Mouse (Mus musculus) midbrain, embryonic 11.5 days (tissue): ENCODE results near the gene Treml4. TPM values are rescaled to one million over a fixed set of nuclear protein-coding genes. Genes with fewer than 3 reads are reported as not detected.

Source experiments
- ATAC-seq: fragments of 200-750 bp; cut with Nextera tagmentation; 2 replicates; pipeline ENCODE4 v1.8.0; 2017; ENCODE audit warnings: moderate TSS enrichment, moderate library complexity; ENCODE audit not compliant: low FRiP score
- DNase-seq: peaks from one replicate; pipeline ENCODE4 v3.0.0; 2015; ENCODE audit warnings: low spot score; ENCODE audit errors: missing footprints
- H3K27ac ChIP-seq: fragments of 300-500 bp; sonication (generic); 2 replicates; pipeline ENCODE4 v1.5.1; 2014; ENCODE audit warnings: low read depth, low read length
- H3K27me3 ChIP-seq: fragments of 300-500 bp; sonication (generic); 2 replicates; pipeline ENCODE4 v1.6.1; 2014; ENCODE audit warnings: mild to moderate bottlenecking, low read length, moderate library complexity, mixed read lengths; ENCODE audit not compliant: control insufficient read depth, insufficient read depth
- H3K36me3 ChIP-seq: fragments of 300-500 bp; sonication (generic); 2 replicates; pipeline ENCODE4 v1.6.1; 2014; ENCODE audit warnings: mild to moderate bottlenecking, low read length, moderate library complexity, mixed read lengths; ENCODE audit not compliant: control insufficient read depth, insufficient read depth
- H3K4me1 ChIP-seq: fragments of 300-500 bp; sonication (generic); 2 replicates; pipeline ENCODE4 v1.6.1; 2014; ENCODE audit warnings: low read length; ENCODE audit not compliant: control insufficient read depth, insufficient read depth
- H3K4me2 ChIP-seq: fragments of 300-500 bp; sonication (generic); 2 replicates; pipeline ENCODE4 v1.6.1; 2014; ENCODE audit warnings: mild to moderate bottlenecking, moderate library complexity
- H3K4me3 ChIP-seq: fragments of 300-500 bp; sonication (generic); 2 replicates; pipeline ENCODE4 v1.5.1; 2014; ENCODE audit warnings: low read depth, low read length
- H3K9ac ChIP-seq: fragments of 300-500 bp; sonication (generic); 2 replicates; pipeline ENCODE4 v1.6.1; 2014; ENCODE audit warnings: low read length
- H3K9me3 ChIP-seq: fragments of 300-500 bp; sonication (generic); 2 replicates; pipeline ENCODE4 v1.6.1; 2016; ENCODE audit warnings: low read length; ENCODE audit not compliant: control insufficient read depth
- WGBS: fragments of 180-500 bp; shearing (Covaris S2); extraction: QIAGEN DNeasy Blood & Tissue Kit; methylation state at CpG from one replicate; pipeline ENCODE4 v1.1.7; 2014; 5-methylcytosine and 5-hydroxymethylcytosine counted together
- polyA plus RNA-seq: library from polyadenylated mRNA; unstranded; fragments of >200 nt; fragmentation: Nextera tagmentation; extraction: Ambion mirVana; gene quantifications from 2 replicates; pipeline ENCODE4 v1.2.1, GENCODE M21; 2014

Gene Treml4
- polyA plus RNA-seq, 1 experiment from 2014 or later = 0.18 TPM

DNA sequence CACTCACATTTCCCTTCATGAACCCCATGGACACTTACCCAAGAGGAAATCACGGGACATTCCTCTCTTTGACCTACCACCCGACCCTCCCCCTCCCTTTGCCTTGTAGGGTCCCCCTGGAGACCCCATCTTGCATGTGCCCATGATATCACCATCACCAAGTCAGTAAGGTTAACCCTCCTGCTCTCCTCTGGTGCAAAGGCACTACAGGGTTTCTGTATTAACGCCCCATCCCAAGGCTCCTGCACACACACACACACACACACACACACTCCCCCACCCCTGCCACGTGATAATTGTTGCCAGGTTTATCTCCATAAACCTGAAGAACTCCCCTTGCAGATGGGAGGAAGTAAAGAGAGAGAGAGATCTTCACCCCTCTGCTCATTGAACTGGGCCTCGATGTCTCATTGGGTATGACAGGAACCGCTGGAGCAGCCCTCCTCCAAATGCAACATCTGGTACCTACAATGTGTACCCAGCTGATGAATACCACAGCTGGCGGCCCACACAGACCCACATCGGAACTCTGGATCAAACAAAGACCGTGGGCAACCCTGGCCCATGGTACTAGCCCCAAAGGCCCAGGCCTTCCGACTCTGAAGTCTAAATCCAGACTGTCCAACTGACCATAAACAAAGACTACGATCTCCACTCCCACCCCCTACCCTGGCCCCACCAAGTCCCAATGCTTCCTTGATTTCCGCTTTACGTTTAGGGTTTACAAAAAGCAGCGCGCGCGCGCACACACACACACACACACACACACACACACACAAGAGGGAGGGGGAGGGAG lies 17.0 kb downstream of the Treml4 start:
- ATAC-seq = peak; percentile 77
- H3K9me3 ChIP-seq = no peaks in the 10 kb centered on the region
- 30% methylated on average over 18 of the region's 18 CpGs for whole genome bisulfite sequencing
- peak overlapping the region; percentile 50 for H3K4me2 ChIP-seq
- H3K4me3 ChIP-seq = peak overlapping the region; percentile 24
- H3K27ac ChIP-seq = no peak overlapping the region
- peak overlapping the region; percentile 67 for H3K9ac ChIP-seq
- no peaks in the 10 kb centered on the region for H3K36me3 ChIP-seq
- H3K27me3 ChIP-seq = no peaks in the 10 kb centered on the region
- peaks cover 8% of the 10 kb centered on the region for H3K4me1 ChIP-seq
- peak; percentile 94 for DNase-seq

DNA sequence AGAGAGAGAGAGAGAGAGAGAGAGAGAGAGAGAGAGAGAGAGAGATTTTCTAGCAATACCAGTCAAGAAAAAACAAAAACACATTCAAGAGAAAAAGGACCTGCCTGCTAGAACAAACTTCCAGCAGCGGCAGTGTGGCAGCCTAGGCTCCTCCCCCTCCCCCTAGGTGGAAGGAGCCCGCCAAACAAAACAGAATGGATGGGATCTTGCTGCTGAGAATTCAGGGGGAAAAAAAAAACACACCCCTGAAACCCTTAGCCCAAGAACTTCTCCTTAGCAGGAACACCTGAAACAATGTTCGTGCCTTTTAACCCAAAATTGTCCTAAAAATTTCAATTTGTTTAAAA lies 17.6 kb downstream of the Treml4 start:
- Histone ChIP-seq H3K27ac (no peak overlapping the region), H3K4me1 (peaks cover 8% of the 10 kb centered on the region), H3K9ac (peak overlapping the region; percentile 67), H3K4me3 (peak overlapping the region; percentile 24; the same call in 1 of the 2 replicates), H3K27me3 (no peaks in the 10 kb centered on the region), H3K4me2 (peak overlapping the region; percentile 50), H3K9me3 (no peaks in the 10 kb centered on the region), H3K36me3 (no peaks in the 10 kb centered on the region)
- ATAC-seq (peak; percentile 59; the same call in 1 of the 2 replicates), DNase-seq (no peak)
- 3% methylated on average over 3 of the region's 3 CpGs for WGBS

DNA sequence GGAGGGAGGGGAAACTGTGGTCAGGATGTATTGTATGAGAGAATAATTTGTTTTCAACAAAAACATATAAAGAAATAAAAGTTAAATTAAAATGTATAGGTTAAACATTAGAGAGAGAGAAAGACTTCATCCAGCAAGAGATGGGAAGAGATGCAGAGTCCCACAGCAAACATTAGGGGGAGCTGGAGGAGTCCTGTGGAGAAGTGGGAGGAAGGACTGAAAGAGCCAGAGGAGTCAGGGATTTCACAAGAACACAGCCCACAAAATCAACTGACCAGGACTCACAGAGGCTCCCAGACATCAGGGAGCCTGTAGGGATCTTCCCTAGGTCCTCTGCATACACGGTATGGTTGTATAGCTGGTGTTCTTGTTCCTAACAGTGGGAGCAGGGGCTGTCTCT lies 22.7 kb downstream of the Treml4 start:
- Histone ChIP-seq H3K27me3 (no peaks in the 10 kb centered on the region), H3K9me3 (no peaks in the 10 kb centered on the region), H3K4me1 (peaks cover 4% of the 10 kb centered on the region; the same call in 1 of the 2 replicates), H3K4me3 (no peak overlapping the region), H3K9ac (no peak overlapping the region), H3K27ac (no peak overlapping the region), H3K36me3 (no peaks in the 10 kb centered on the region), H3K4me2 (no peak overlapping the region)
- ATAC-seq = no peak
- DNase-seq = no peak
- WGBS = 75% methylated on average over 1 of the region's 1 CpGs

DNA sequence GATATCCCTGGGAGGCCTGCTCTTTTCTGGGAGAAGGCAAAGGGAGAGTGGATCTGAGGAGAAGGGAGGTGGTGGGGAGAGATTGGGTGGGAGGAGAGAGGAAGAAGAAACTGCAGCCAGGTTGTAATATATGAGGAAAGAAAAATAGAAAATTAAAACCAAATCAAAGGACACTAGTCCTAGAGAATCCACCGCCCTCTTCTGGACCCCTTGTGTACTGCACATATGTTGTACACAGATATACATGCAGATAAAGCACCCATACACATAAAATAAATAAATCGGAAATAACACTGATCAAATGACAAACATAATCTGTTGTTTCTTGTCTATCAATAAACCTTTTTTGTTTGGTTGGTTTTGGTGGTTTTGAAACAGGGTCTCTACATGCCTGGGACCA lies 23.2 kb downstream of the Treml4 start:
- no peak overlapping the region for H3K4me3 ChIP-seq
- H3K27me3 ChIP-seq = no peaks in the 10 kb centered on the region
- ATAC-seq (no peak), DNase-seq (no peak)
- WGBS = 65% methylated on average over 2 of the region's 2 CpGs
- peaks cover 3% of the 10 kb centered on the region; the same call in 1 of the 2 replicates for H3K4me1 ChIP-seq
- H3K9me3 ChIP-seq = no peaks in the 10 kb centered on the region
- H3K4me2 ChIP-seq = no peak overlapping the region
- no peak overlapping the region for H3K27ac ChIP-seq
- H3K9ac ChIP-seq = no peak overlapping the region
- no peaks in the 10 kb centered on the region for H3K36me3 ChIP-seq

DNA sequence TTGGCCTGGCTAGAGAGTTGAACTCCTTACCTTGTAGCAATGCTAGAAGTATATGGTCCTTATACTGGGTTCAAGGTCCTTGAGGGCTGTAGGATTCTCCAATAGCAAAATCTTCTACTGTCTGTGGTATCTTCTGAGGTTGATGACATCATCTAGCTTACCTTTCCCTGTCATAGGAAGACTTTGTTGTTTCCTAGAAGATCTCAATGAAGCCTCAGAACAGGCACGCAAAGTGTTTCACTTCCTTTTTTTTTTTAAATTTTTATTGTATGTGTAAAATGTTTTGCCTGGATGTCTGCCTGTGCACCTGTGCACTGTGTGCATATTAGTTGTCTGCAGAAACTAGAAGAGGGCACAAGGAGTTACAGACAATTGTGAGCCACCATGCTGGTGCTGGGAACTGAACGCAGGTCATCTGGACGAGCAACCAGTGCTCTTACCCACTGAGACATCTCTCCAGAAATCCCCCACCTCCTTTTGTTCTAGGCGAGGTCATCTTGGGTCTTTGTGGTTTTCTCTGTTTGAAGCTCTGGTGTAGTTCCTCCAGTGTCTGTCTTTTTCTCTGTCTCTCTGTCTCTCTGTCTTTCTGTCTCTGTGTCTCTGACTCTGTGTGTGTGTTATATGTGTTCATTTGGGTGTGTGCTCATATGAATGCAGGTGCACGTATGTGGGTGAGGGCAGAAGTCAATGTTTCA lies 29.6 kb downstream of the Treml4 start:
- no peak overlapping the region for H3K27ac ChIP-seq

DNA sequence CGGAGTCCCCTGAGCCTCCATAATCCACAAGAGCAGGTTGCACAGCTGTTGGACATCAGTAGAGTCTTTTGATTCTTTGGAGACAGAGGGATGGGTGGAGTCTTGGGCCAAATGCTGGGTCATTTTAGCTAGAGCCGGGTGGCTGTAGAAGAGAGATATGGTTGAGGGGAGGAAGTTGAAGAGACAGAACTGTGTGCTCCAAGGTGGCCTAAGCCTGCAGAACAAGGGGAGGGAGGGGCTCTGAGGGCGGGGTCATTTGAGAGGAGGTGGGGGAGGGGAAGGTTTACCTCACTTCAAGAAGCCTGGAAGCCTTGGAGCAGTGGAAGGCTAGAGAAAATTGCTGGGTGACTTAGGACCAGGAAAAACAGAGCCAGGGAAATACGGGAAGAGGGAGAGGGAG lies 35.1 kb downstream of the Treml4 start, which contains the start of gene Treml2:
Gene Treml2 (plus strand): TSS at position 296 of the 400 bp plus-strand sequence.
- Histone ChIP-seq H3K9me3 (no peaks in the 10 kb centered on the region), H3K27ac (no peak within 1 kb of the TSS), H3K36me3 (no peaks in the 10 kb centered on the region), H3K9ac (no peak within 1 kb of the TSS), H3K4me1 (no peaks in the 10 kb centered on the region), H3K4me3 (no peak within 1 kb of the TSS), H3K27me3 (no peaks in the 10 kb centered on the region), H3K4me2 (no peak within 1 kb of the TSS)
- ATAC-seq = no peak
- DNase-seq = no peak
- WGBS = 35% methylated on average over 3 of the region's 4 CpGs

More for the DNA sequence above, 29.6 kb downstream of the Treml4 start:
- H3K4me3 ChIP-seq = no peak overlapping the region
- H3K4me1 ChIP-seq = no peaks in the 10 kb centered on the region
- no peaks in the 10 kb centered on the region for H3K36me3 ChIP-seq
- no peak overlapping the region for H3K9ac ChIP-seq
- H3K4me2 ChIP-seq = no peak overlapping the region
- DNase-seq = no peak
- ATAC-seq = no peak
- H3K9me3 ChIP-seq = no peaks in the 10 kb centered on the region
- H3K27me3 ChIP-seq = no peaks in the 10 kb centered on the region
- WGBS = 81% methylated on average over 5 of the region's 5 CpGs

DNA sequence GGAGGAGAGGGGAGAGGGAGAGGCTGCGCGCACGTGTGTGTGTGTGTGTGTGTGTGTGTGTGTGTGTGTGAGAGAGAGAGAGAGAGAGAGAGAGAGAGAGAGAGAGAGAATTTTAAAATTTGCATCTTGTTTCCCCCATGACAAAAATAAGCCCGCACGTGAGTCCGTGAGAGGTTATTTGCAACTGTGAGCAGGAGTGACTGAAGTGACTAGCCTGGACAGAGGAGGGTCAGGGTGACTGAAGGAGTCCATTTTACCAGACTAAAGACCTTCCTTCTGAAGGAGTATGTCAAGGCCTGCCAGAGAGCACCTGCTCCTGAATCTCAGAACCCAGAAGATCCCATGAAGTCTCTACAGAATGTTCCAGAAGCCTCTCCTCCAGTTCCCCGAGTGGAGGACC lies 35.7 kb downstream of the Treml4 start:
- Histone ChIP-seq H3K9me3 (no peaks in the 10 kb centered on the region), H3K4me2 (no peak overlapping the region), H3K4me1 (no peaks in the 10 kb centered on the region), H3K9ac (no peak overlapping the region), H3K4me3 (no peak overlapping the region), H3K27me3 (no peaks in the 10 kb centered on the region), H3K27ac (no peak overlapping the region), H3K36me3 (no peaks in the 10 kb centered on the region)
- 65% methylated on average over 7 of the region's 7 CpGs for WGBS
- ATAC-seq (no peak), DNase-seq (no peak)

DNA sequence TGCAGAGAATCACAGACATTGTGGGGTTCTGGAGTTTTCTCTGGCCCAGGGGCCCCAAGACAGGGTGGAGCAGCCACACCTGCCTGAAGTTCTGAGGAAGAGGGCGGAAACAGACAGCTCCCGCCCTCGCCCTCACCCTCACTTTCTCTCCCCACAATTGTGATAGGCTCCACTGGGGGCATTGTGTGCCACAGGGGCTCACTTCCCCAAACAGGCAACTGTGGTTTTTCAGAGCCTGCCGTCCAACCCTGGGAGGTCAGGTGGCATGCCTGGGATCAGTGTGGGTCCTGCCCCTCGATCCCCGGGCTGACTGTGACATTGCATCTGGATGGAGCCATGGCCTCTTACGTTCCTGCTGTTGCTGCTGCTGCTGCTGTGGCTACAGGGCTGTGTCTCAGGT lies 36.1 kb downstream of the Treml4 start:
- Histone ChIP-seq H3K4me2 (no peak overlapping the region), H3K9ac (no peak overlapping the region), H3K9me3 (no peaks in the 10 kb centered on the region), H3K4me1 (no peaks in the 10 kb centered on the region), H3K27me3 (no peaks in the 10 kb centered on the region), H3K27ac (no peak overlapping the region), H3K4me3 (no peak overlapping the region), H3K36me3 (no peaks in the 10 kb centered on the region)
- no peak for DNase-seq
- no peak for ATAC-seq
- WGBS = 72% methylated on average over 7 of the region's 7 CpGs

DNA sequence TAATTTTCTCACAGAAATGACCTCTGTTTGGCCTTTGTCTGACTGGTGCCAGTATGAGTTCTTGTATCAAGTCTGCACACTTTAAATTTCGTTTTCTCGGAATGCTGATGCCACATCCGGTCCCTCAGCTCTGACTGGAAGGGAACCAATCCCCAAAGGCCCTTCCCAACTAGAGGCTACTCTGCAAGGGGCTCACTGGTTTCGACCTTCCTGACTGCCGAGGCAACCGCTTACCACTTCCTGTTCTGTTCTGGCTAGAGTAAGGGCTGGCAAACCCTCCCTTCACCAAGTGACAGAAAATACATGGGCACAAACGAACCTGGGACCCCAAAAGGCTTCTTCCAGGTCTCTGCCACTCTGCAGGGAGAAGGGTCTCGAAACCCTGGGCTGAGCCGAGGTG lies 36.8 kb downstream of the Treml4 start:
- no peaks in the 10 kb centered on the region for H3K36me3 ChIP-seq
- no peak overlapping the region for H3K27ac ChIP-seq
- H3K9me3 ChIP-seq = no peaks in the 10 kb centered on the region
- H3K27me3 ChIP-seq = no peaks in the 10 kb centered on the region
- 84% methylated on average over 9 of the region's 9 CpGs for WGBS
- DNase-seq = no peak
- no peak overlapping the region for H3K9ac ChIP-seq
- no peak overlapping the region for H3K4me3 ChIP-seq
- ATAC-seq = no peak
- no peak overlapping the region for H3K4me2 ChIP-seq
- no peaks in the 10 kb centered on the region for H3K4me1 ChIP-seq
